Mouse (Mus musculus) kidney, postnatal 14 days (tissue): Measurements from ENCODE around the gene Flrt3.

Experiments
- DNase-seq: peaks from one replicate; pipeline ENCODE4 v3.0.0; 2022; ENCODE audit warnings: mixed read lengths

Gene Flrt3

DNA sequence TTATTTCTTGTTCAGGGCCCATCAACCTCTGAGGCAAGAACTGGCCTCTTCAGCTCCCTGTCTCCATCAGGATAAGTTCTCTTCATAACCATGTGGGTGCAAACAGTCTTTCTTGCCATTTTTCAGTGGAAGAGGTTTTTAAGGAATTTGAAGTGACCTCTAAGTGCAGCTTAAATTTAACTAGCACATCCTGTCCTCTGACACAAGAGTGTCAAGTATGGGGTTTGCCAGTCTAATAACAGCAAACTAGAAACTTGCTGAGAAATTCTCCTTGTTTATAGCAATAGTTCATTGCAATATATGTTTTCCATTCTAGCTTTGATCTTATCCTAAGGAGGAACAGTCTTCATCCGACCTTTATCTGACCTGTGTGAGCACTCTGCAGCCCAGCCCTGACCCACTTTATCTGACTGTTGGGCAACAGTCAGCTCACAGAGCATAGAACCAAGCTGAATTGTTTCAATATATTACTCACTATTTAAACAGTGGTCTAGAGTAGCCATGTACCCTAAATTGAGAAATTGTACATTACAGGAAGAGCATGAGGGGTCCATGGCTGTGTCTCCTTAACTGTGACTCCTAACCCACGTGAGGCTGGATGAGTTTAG is 49.4 kb downstream of the Flrt3 start:
- no peak for DNase-seq

DNA sequence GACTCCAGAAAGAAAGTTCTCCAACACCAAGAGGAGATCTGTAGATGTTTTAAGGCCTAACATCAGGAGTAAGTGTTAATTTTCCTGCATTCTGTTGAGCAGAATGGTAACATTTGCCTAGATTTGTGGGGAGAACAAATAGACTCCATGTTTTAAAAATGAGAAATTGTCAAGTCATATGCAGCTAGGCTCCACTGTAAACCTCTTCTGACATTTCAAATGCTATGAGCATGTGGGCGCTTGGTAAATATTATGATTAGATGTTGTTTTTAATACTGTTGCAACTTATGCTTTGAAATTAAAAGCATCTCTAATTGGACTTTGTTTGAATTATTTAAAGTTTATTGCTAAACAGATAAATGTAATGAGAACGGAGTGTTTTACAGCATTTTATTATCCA is 55.8 kb downstream of the Flrt3 start:
- DNase-seq: no peak
